Mouse (Mus musculus) E14TG2a.4 (cell line): ENCODE results near the gene Iqcb1.

ENCODE experiments used
- CTCF ChIP-seq: conservative IDR thresholded peaks from 2 replicates; pipeline ENCODE4 v1.5.1; 2014; ENCODE audit warnings: low read length
- NANOG ChIP-seq: IDR thresholded peaks from 2 replicates; pipeline ENCODE4 v1.6.1; 2014; ENCODE audit warnings: borderline replicate concordance, low read length, mixed read lengths
- POU5F1 ChIP-seq: IDR thresholded peaks from 2 replicates; pipeline ENCODE4 v1.6.1; 2014; ENCODE audit warnings: low read length, borderline replicate concordance

DNA sequence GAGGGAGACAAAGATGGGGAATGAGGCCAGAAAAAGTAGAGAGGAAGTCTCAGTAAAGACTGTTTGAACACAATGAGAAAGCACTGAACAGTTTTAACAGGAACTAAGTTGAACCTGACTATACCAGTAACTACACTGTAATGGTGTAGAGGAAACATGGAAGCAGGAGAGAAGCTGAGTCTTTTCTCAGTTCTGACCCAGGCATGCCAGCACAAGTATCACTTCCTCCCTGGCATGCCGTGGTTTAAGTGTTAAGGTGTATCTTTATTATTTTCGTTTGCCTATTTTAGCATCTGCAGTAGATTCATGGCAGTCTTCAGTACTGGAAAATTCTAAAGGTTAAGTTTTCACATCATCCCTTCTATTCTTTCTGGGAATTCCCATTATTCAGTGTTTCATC, 33.2 kb upstream of the Iqcb1 start:
- no peak for TF ChIP-seq CTCF
- TF ChIP-seq NANOG: no peak
- TF ChIP-seq POU5F1: no peak
